Mouse (Mus musculus) heart, postnatal 36 days (tissue): ENCODE data around the gene Cfap61. TPM values are rescaled to one million over a fixed set of nuclear protein-coding genes. Genes with fewer than 3 reads are reported as not detected.

ENCODE experiments used
- DNase-seq, 2 experiments: peaks; one replicate each; pipeline ENCODE4 v3.0.0; 2021 to 2022
- intact Hi-C: fragments of 180-260 bp; cut with DNase I; formaldehyde crosslinking; loops from one replicate; pipeline ENCODE4 v1.15.1; 2025
- total RNA-seq, 2 experiments: library from RNA; stranded (reverse); gene quantifications; 2 replicates each; pipeline ENCODE4 v1.2.3; 2021

The Cfap61 gene
- total RNA-seq, 2 experiments from 2014 or later: 1.1 to 2.7 TPM

DNA sequence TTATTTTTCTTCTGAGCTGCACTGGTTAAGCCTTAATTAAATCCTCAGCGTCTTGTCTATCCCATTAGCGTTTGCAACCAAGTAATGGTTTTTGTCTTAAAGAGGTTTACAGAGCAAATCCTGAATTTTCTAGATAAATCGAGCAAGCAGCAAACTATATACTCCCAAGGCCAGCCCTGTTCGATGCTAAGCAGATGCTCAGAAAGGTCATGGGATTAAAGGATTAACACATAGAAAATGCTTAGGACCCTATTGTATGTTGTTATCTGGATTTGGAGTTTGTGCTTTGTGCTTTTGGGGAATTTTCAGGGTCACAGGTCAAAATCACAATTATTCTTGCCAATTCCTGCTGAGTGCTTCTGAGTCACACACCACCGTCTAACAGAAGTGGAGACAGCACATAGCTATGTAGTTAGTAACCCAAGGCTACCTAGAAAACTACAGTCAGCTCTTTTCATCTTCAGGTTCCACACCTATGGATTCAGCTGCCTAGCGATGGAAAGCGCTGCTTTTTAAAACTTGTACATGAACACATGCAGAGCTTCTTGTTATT is 13.9 kb downstream of the Cfap61 start:
- intact Hi-C loops: no loop called here

DNA sequence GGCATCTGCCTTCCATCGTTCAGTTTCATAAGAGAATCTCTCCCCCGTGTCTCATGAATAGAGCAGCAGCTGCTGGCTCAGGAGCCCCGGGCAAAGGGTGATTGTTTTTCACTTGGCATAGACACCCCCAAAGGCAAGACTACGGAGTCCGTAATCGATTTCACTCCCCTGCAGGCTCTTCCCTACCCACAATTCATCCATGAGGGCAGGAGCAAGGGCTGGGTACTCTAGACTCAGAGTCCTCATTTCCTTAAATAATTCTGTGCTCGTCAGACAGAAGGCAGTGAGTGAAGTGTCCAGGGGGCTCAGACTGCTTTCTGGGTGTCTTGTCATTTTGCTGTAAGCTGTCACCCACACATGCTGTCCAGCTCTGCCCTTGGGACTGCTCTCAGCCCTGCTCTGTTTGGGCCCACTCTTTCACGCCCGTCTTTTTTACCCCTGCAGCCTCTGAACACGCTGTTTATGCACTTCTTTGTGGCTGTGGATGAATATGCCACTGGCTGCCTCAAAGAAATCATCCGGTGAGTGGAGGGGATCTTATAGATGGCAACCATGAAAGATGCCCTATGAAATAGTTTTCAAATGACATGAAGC is 15.0 kb downstream of the Cfap61 start:
- intact Hi-C loops: no loop called here
- no peak for DNase-seq

More for the DNA sequence above, 13.9 kb downstream of the Cfap61 start:
- no peak for DNase-seq

- intact Hi-C loops: no loop called here
- DNase-seq: no peak
These were observed 15.7 kb downstream of the Cfap61 start for GRCm38 (mm10) chr2:145950239-145950638.

DNA sequence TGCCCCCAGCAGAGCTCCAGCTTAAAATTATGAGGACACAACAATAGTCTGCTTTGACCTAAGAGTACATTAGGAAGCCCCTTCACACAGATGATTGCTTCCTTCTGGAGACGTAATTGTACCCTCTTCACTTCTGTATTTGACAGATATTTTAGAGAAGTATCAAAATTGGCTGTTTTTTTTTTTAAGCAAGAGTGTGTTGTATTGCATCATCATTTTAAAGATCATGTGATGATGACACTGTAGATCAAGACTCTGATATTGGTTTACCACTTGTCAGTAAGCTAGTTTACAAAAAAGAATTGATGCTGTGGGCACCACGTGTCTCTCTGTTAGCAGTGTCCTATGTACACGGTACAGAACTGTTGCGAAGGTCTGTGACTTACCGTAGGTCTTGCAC is 18.1 kb downstream of the Cfap61 start:
- intact Hi-C loops: no loop called here
- DNase-seq: no peak

DNA sequence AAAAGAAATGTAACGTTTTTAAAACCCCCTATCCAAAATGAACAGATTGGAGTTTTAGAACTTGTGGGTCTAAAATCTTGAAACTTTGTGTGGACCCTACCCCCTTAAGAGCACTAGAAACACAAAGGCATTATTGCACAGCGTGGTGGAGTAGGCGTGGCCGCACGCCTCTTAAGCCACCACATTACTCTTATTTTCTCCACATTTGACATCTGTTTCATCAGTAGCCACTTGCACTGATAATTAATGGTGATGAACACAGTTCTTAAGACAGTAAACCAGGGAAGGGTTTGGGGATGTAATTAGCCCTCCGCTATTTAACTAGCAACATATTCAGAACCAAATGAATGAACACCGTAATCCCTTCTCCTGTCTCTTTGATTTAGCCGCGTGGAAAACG is 21.3 kb downstream of the Cfap61 start:
- intact Hi-C loops: no loop called here
- no peak for DNase-seq

DNA sequence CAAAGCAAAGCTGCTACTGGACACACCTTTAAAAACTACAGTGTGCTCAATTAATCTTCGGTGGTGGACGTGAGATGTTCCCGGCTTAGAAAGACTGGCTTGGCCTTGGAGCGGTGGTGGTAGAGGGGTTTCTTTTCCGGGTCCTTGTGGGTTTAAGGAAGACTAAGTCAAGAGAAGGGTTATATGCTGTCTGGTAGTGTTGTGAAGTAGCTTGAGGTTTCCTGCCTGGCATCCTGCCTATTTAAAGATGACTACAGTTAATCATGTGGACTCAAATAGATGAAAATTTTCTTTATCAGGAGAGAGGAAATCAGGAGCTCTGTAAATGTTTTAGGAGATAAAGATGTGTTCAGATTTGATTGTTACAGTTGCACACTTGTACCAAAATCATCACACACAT is 21.7 kb downstream of the Cfap61 start:
- DNase-seq: no peak
- intact Hi-C loops: no loop called here

GRCm38 (mm10) chr2:145957450-145957849 is 22.9 kb downstream of the Cfap61 start:
- DNase-seq: no peak
- intact Hi-C loops: loop anchor here (1.0 kb wide), 1 partner anchor 458 kb away; no protein-coding TSS in a partner anchor

GRCm38 (mm10) chr2:145958097-145958496 is 23.5 kb downstream of the Cfap61 start:
- intact Hi-C loops: no loop called here
- no peak for DNase-seq

DNA sequence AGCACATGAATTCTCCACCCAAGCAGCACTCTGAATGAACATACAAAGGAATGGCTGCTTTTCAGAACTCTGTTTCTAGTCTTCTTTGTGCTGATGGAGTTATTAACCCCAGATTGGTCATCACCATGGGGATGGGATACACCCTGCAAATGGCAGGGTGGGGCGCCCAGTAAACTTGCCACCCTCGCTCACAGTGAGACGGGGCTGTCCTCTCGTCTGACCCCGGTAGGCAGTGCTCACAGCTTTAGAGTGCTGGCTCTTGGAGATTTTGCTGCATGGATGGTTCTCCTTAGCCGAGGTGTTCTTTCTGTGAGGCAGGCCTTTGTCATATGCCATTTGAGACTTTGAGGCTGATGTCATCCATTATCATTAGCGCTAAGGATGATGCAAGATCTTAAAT is 24.0 kb downstream of the Cfap61 start:
- no peak for DNase-seq
- intact Hi-C loops: no loop called here

GRCm38 (mm10) chr2:145961861-145962260 is 27.3 kb downstream of the Cfap61 start:
- DNase-seq: no peak
- intact Hi-C loops: no loop called here

- DNase-seq: no peak
- intact Hi-C loops: no loop called here
These were observed 36.2 kb downstream of the Cfap61 start for GRCm38 (mm10) chr2:145970751-145971150.

- no peak for DNase-seq
- intact Hi-C loops: no loop called here
These were observed 36.8 kb downstream of the Cfap61 start for GRCm38 (mm10) chr2:145971237-145972010.

DNA sequence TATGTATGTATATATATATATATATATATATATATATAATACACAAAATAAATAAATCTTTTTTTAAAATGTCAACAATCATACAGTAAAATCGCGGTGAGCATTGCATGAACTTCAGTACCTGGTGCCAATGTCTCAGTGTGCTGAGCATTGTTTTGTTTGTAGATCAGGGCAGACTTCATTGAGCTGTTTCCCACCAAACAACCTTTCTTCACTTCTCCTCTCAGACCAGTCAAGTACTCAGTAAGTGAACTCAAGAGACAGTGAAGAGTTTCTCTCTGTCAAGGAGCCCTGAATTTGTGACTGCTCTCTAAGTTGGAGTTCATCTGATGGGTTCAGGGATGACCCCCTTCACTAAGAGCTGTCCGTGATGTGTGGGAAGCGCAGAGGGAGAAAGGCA is 38.0 kb downstream of the Cfap61 start:
- DNase-seq: no peak
- intact Hi-C loops: no loop called here

GRCm38 (mm10) chr2:145979616-145980015 is 45.0 kb downstream of the Cfap61 start:
- DNase-seq: no peak
- intact Hi-C loops: no loop called here

GRCm38 (mm10) chr2:145980881-145981280 is 46.3 kb downstream of the Cfap61 start:
- intact Hi-C loops: no loop called here
- DNase-seq: no peak

DNA sequence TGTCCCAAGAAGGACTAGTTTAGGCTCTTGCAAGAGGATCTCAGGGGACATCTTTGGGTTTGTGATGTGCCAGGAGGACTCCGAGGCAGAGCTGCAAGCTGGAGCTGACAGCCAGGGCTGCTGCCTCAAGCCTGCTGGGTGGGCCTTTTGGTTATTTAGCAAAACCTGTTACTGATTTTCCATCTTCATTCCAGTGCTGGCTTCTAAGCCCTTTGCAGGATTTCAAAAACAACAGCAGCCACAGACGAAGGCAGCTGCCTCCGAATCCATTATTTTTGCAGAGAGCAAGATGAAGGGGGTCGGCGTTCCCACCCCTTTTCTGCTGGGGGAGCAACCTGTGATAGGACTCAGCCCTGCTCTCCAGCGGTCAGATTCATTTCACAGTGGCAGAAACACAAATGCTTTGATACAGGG is 47.1 kb downstream of the Cfap61 start:
- intact Hi-C loops: no loop called here

GRCm38 (mm10) chr2:145982317-145983045 is 47.9 kb downstream of the Cfap61 start:
- DNase-seq: no peak
- intact Hi-C loops: no loop called here

More for the DNA sequence above, 47.1 kb downstream of the Cfap61 start:
- DNase-seq: no peak

DNA sequence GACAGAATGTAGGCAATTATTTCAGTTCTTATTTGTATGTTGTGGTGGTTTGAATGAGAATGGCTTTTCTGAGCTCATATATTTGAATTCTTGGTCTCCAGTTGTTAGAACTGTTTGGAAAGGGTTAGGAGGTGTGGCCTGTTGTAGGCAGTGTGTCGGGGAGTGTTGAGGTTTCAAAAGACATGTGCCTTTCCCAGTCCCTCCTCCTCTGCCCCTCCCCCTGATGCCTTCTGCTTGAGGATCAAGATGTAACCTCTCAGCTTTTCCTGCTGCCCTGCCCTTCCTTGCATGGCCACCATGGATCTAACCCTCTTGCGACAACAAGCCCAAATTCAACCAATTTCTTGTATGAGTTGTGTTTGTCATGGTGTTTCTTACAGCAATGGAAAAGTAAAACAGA is 53.2 kb downstream of the Cfap61 start:
- no peak for DNase-seq
- intact Hi-C loops: no loop called here

- DNase-seq: no peak
- intact Hi-C loops: no loop called here
These were observed 55.9 kb downstream of the Cfap61 start for GRCm38 (mm10) chr2:145990446-145990845.

DNA sequence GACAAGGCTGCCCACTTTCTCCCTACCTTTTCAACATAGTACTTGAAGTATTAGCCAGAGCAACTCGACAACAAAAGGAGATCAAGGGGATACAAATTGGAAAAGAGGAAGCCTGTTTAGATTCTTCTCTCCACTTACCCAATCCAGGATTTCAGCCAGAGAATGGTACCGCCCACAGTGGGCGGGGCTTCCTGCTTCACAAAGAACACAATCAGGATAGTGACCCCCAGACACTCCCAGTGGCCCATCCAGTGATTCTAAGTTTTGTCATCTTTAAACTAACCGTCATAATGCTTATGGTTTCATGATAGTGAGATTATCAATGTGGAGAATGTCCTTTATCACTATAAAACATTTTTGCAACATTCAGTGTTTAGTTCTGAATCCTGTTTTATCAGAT is 61.9 kb downstream of the Cfap61 start:
- intact Hi-C loops: no loop called here
- no peak for DNase-seq

- DNase-seq: no peak
- intact Hi-C loops: no loop called here
These were observed 63.5 kb downstream of the Cfap61 start for GRCm38 (mm10) chr2:145997956-145998525.
